Mouse (Mus musculus) embryonic facial prominence, embryonic 12.5 days (tissue): ENCODE data around the gene Cacna1i. TPM values are rescaled to one million over a fixed set of nuclear protein-coding genes. Genes with fewer than 3 reads are reported as not detected.

Experiments used
- ATAC-seq: fragments of 200-750 bp; cut with Nextera tagmentation; 2 replicates; pipeline ENCODE4 v1.8.0; 2017; ENCODE audit not compliant: insufficient number of reproducible peaks, insufficient read depth, low FRiP score, low TSS enrichment
- H3K27ac ChIP-seq: fragments of 300-500 bp; sonication (generic); 2 replicates; pipeline ENCODE4 v1.5.1; 2016; ENCODE audit warnings: mild to moderate bottlenecking
- H3K27me3 ChIP-seq: fragments of 300-500 bp; sonication (generic); 2 replicates; pipeline ENCODE4 v1.6.1; 2016; ENCODE audit warnings: mild to moderate bottlenecking, moderate library complexity
- H3K36me3 ChIP-seq: fragments of 300-500 bp; sonication (generic); 2 replicates; pipeline ENCODE4 v1.6.1; 2016; ENCODE audit warnings: mild to moderate bottlenecking
- H3K4me1 ChIP-seq: fragments of 300-500 bp; sonication (generic); 2 replicates; pipeline ENCODE4 v1.6.1; 2016
- H3K4me2 ChIP-seq: fragments of 300-500 bp; sonication (generic); replicated peaks from 2 replicates; pipeline ENCODE4 v1.6.1; 2016; ENCODE audit warnings: mild to moderate bottlenecking, moderate library complexity
- H3K4me3 ChIP-seq: fragments of 300-500 bp; sonication (generic); 2 replicates; pipeline ENCODE4 v1.5.1; 2016; ENCODE audit warnings: mild to moderate bottlenecking
- H3K9ac ChIP-seq: fragments of 300-500 bp; sonication (generic); 2 replicates; pipeline ENCODE4 v1.6.1; 2016; ENCODE audit warnings: mild to moderate bottlenecking, moderate library complexity
- H3K9me3 ChIP-seq: fragments of 300-500 bp; sonication (generic); 2 replicates; pipeline ENCODE4 v1.6.1; 2016; ENCODE audit warnings: mild to moderate bottlenecking, moderate library complexity
- WGBS: fragments of 180-500 bp; shearing (Covaris S2); methylation state at CpG from one replicate; pipeline ENCODE4 v1.1.7; 2016; 5-methylcytosine and 5-hydroxymethylcytosine counted together
- polyA plus RNA-seq: library from polyadenylated mRNA; unstranded; fragments of >200 nt; fragmentation: Nextera tagmentation; extraction: Ambion mirVana; gene quantifications from 2 replicates; pipeline ENCODE4 v1.2.1, GENCODE M21; 2016

Cacna1i gene
- polyA plus RNA-seq, 1 experiment from 2014 or later: 0.01 TPM

GRCm38 (mm10) chr15:80387185-80387584 is 100.1 kb downstream of the Cacna1i start:
- no peak for ATAC-seq
- H3K27me3 ChIP-seq: no peaks in the 10 kb centered on the region
- no peak overlapping the region for H3K4me2 ChIP-seq
- H3K36me3 ChIP-seq: no peaks in the 10 kb centered on the region
- no peaks in the 10 kb centered on the region for H3K9me3 ChIP-seq
- no peak overlapping the region for H3K9ac ChIP-seq
- H3K27ac ChIP-seq: no peak overlapping the region
- WGBS: 91% methylated on average over 2 of the region's 2 CpGs
- H3K4me3 ChIP-seq: no peak overlapping the region
- peaks cover 3% of the 10 kb centered on the region; the same call in 1 of the 2 replicates for H3K4me1 ChIP-seq

DNA sequence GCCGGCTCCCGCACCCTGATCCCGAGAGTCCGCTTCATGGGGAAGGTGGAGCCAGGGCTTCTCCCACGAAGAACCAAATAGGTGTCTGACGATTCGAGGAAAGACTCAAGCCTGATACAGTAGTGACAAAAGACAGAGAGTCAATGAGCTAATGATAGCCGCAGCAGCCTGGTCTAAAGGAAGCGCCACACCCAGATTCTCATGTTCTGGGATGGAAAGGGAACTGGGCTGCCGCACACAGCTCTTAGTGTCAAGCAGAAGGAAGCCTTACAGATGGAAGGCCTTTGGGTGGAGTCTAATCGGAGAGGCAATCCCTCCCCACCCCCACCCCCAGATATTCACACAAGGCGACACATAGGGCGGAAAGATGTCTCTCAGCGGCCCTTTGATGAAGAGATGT is 104.8 kb downstream of the Cacna1i start:
- Histone ChIP-seq H3K36me3 (no peaks in the 10 kb centered on the region), H3K27ac (no peak overlapping the region), H3K27me3 (no peaks in the 10 kb centered on the region; the same call in 1 of the 2 replicates), H3K9me3 (no peaks in the 10 kb centered on the region), H3K4me2 (no peak overlapping the region), H3K4me1 (no peaks in the 10 kb centered on the region), H3K4me3 (no peak overlapping the region), H3K9ac (no peak overlapping the region)
- 75% methylated on average over 14 of the region's 14 CpGs for WGBS
- no peak for ATAC-seq

DNA sequence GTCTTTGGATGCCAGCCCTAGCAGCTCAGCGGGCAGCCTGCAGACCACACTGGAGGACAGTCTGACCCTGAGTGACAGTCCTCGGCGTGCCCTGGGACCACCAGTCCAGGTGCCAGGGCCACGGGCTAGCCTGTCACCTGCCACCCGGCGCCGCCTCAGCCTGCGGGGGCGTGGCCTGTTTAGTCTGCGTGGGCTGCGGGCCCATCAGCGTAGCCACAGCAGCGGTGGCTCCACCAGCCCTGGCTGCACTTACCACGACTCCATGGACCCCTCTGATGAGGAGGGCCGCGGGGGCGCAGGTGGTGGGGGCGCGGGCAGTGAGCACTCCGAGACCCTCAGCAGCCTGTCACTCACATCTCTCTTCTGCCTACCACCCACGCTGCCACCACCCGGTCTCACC is 108.0 kb downstream of the Cacna1i start:
- Histone ChIP-seq H3K4me1 (no peaks in the 10 kb centered on the region), H3K27ac (no peak overlapping the region), H3K36me3 (no peaks in the 10 kb centered on the region), H3K9ac (no peak overlapping the region), H3K27me3 (no peaks in the 10 kb centered on the region; the same call in 1 of the 2 replicates), H3K4me2 (no peak overlapping the region), H3K4me3 (no peak overlapping the region), H3K9me3 (no peaks in the 10 kb centered on the region)
- ATAC-seq: no peak
- 77% methylated on average over 22 of the region's 22 CpGs for WGBS

DNA sequence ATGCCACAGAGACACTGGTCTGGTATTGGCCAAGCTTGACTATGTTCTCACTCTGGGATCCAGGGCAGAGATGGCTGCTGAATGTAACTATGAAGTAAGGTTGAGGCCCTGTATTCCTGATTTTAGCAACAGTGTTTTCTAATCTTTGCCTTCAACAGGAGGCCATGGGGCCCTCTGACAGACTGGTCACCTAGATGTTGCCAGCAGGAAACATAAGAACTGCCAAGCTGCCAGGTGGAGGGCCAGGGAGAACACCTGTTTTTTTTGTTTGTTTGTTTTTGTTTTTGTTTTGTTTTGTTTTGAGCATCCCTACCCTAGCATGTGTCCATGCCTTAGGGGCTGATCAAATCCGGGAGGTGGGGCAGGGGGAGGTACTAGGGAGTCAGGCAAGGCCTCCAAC is 112.4 kb downstream of the Cacna1i start:
- Histone ChIP-seq H3K9me3 (no peaks in the 10 kb centered on the region), H3K4me2 (no peak overlapping the region), H3K36me3 (no peaks in the 10 kb centered on the region), H3K4me1 (no peaks in the 10 kb centered on the region), H3K27me3 (no peaks in the 10 kb centered on the region), H3K27ac (no peak overlapping the region), H3K4me3 (no peak overlapping the region), H3K9ac (no peak overlapping the region)
- 74% methylated on average over 1 of the region's 1 CpGs for WGBS
- no peak for ATAC-seq

DNA sequence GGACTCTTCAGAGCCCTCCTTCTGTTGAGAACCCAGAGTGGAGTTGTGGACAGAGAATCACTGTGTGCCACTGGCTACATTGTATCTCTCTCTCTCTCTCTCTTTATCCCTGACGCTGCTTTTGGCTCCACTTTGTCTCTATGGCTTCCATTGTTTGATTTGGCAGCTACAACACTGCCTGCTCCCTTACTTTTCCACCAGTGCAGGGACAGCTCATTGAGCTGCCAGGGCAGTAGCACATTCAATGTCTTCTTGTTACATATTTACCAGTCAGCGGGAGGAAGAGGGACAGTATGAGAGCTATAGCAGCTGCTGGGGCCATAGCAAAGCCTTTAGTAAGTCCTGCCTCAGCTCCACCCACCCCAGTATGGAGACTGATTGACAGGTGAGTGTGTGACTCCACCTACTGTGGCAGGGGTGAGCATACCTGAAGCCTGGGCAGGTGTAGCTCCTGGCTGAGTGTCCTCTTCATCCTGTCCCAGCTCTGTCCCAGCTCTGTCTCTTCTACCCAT is 114.4 kb downstream of the Cacna1i start:
- ATAC-seq: no peak
- H3K4me2 ChIP-seq: no peak overlapping the region
- H3K27me3 ChIP-seq: no peaks in the 10 kb centered on the region
- 58% methylated on average over 2 of the region's 2 CpGs for WGBS
- no peak overlapping the region for H3K4me3 ChIP-seq
- H3K27ac ChIP-seq: no peak overlapping the region
- H3K9ac ChIP-seq: no peak overlapping the region
- no peaks in the 10 kb centered on the region for H3K36me3 ChIP-seq
- H3K9me3 ChIP-seq: no peaks in the 10 kb centered on the region
- no peaks in the 10 kb centered on the region for H3K4me1 ChIP-seq

DNA sequence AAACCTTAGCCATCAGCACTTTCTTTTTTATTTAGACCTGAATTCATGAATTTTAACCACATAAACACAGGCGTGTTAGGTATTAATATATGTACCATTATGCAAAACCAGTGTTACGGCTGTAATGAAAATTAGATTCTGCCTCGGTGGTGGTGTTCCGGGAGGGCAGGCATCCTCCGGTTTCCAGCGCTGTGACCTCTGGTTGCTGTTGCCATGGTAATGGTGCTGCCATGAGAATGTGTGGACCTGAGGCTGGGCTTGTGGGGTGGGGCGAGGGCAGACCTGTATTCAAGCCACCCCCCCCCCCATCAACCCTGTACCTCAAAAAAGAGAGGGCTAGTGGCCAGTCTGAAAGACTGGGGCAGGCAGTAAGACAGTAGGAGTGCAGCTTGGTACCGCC is 114.9 kb downstream of the Cacna1i start:
- Histone ChIP-seq H3K36me3 (no peaks in the 10 kb centered on the region), H3K27ac (no peak overlapping the region), H3K9me3 (no peaks in the 10 kb centered on the region), H3K4me1 (no peaks in the 10 kb centered on the region), H3K9ac (no peak overlapping the region), H3K27me3 (no peaks in the 10 kb centered on the region), H3K4me2 (no peak overlapping the region), H3K4me3 (no peak overlapping the region)
- 65% methylated on average over 7 of the region's 8 CpGs for WGBS
- ATAC-seq: no peak

GRCm38 (mm10) chr15:80407873-80408272 is 120.8 kb downstream of the Cacna1i start:
- Histone ChIP-seq H3K4me1 (no peaks in the 10 kb centered on the region), H3K27me3 (no peaks in the 10 kb centered on the region), H3K27ac (no peak overlapping the region), H3K4me3 (no peak overlapping the region), H3K9me3 (no peaks in the 10 kb centered on the region), H3K36me3 (no peaks in the 10 kb centered on the region), H3K4me2 (no peak overlapping the region), H3K9ac (no peak overlapping the region)
- WGBS: 27% methylated on average over 1 of the region's 1 CpGs
- ATAC-seq: no peak

DNA sequence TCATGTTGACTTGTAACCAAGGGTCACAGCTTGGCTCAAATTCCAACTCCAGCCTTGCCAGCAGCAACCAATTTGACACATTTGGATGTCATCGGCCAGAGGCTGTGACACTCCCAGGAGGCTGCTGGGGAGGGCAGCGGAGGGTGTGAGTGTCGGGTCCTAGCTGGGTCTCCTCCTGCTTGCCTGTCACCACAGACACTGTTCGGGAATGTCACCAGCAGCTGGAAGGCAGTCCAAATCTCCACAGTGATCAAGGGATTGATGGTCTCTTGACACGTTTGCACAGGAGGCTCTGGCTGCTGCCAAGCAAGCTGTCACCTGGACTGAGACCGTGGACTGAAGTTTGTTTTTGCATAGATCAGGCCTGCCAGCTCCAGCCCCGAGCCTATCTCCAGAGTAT is 123.6 kb downstream of the Cacna1i start:
- no peak overlapping the region for H3K27ac ChIP-seq
- H3K4me2 ChIP-seq: no peak overlapping the region
- no peaks in the 10 kb centered on the region for H3K4me1 ChIP-seq
- H3K9me3 ChIP-seq: no peaks in the 10 kb centered on the region
- H3K9ac ChIP-seq: no peak overlapping the region
- no peaks in the 10 kb centered on the region for H3K36me3 ChIP-seq
- H3K27me3 ChIP-seq: no peaks in the 10 kb centered on the region; the same call in 1 of the 2 replicates
- no peak overlapping the region for H3K4me3 ChIP-seq
- 72% methylated on average over 7 of the region's 7 CpGs for WGBS
- no peak for ATAC-seq

DNA sequence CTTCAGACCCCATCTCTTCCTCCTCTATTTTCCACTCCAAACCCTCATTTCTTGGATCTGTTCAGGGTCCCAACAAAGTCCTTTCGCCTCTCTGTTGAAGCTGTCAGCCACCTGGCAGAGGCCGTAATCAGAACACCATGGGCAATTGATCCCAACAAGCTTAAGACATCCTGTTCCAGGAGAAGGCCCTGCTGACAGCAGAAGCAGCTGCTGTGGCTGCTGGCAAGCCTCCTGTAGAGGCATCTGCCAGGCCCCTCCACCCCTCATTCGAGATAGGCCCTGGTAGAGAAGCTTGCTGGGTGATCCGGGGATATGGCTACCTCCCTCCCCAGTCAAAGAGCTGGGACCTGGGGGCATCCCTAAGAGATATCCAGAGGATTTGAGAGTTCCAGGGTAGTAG is 126.0 kb downstream of the Cacna1i start:
- Histone ChIP-seq H3K4me1 (no peaks in the 10 kb centered on the region), H3K27ac (no peak overlapping the region), H3K4me2 (no peak overlapping the region), H3K9ac (no peak overlapping the region), H3K9me3 (no peaks in the 10 kb centered on the region), H3K4me3 (no peak overlapping the region), H3K36me3 (no peaks in the 10 kb centered on the region), H3K27me3 (no peaks in the 10 kb centered on the region; the same call in 1 of the 2 replicates)
- no peak for ATAC-seq
- 78% methylated on average over 4 of the region's 4 CpGs for WGBS

GRCm38 (mm10) chr15:80413988-80414721 is 127.1 kb downstream of the Cacna1i start:
- Histone ChIP-seq H3K4me2 (no peak overlapping the region), H3K4me1 (no peaks in the 10 kb centered on the region), H3K4me3 (no peak overlapping the region), H3K36me3 (no peaks in the 10 kb centered on the region), H3K27ac (no peak overlapping the region), H3K9me3 (no peaks in the 10 kb centered on the region), H3K9ac (no peak overlapping the region), H3K27me3 (no peaks in the 10 kb centered on the region; the same call in 1 of the 2 replicates)
- 88% methylated on average over 17 of the region's 17 CpGs for WGBS
- no peak for ATAC-seq

DNA sequence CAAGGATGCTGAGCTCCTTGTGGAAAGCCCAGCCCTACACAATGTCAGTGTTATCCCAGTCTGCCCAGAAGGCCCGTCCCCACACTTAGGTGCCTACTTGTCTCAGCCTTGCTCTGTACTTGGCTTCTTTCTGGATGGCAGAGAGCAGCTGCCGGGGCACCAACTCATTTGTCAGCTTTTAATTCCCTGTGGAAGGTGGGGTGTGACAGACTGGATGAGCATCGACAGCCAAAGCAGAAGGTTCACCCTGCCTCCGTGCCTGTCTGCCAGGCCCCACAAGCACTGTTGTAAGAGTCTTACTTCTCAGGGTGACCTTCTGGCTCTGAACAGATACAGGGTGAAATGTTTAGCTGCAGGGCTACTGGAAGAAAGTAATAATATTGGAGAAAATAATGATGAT is 128.1 kb downstream of the Cacna1i start:
- ATAC-seq: no peak
- H3K27ac ChIP-seq: no peak overlapping the region
- no peaks in the 10 kb centered on the region for H3K36me3 ChIP-seq
- no peaks in the 10 kb centered on the region for H3K9me3 ChIP-seq
- no peak overlapping the region for H3K9ac ChIP-seq
- H3K4me2 ChIP-seq: no peak overlapping the region
- no peaks in the 10 kb centered on the region for H3K4me1 ChIP-seq
- no peak overlapping the region for H3K4me3 ChIP-seq
- H3K27me3 ChIP-seq: no peaks in the 10 kb centered on the region; the same call in 1 of the 2 replicates
- 82% methylated on average over 4 of the region's 4 CpGs for WGBS

DNA sequence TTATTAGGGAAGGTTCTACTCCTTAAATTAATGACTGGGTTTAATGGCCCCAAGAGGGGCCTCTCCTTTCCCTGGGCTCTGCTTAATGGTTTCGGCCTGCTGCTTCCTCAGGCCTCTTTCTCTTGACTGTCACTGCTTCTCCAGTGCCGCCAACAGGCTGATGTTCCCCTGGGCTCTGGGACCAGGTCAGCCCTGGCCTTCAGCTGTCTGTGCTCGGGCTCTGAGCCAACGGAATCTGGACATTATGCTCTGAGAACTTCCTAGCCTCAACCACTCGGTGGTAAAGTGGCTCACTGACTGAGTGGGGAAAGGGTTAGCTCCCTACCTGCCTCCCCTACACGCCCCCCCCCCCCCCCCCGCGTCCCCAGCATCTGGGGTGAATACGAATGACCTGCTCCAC is 130.0 kb downstream of the Cacna1i start:
- Histone ChIP-seq H3K27me3 (no peaks in the 10 kb centered on the region; the same call in 1 of the 2 replicates), H3K4me2 (no peak overlapping the region), H3K27ac (no peak overlapping the region), H3K36me3 (no peaks in the 10 kb centered on the region), H3K9me3 (no peaks in the 10 kb centered on the region), H3K4me3 (no peak overlapping the region), H3K4me1 (no peaks in the 10 kb centered on the region), H3K9ac (no peak overlapping the region)
- no peak for ATAC-seq
- WGBS: 67% methylated on average over 8 of the region's 9 CpGs
